Mouse (Mus musculus) kidney, adult 2 months (tissue): ENCODE results near the gene Pnrc2.

Experiments
- CTCF ChIP-seq: fragments of 200-500 bp; conservative IDR thresholded peaks from 2 replicates; pipeline ENCODE4 v1.5.1; 2011; ENCODE audit warnings: low read depth, mild to moderate bottlenecking, control low read depth, low read length, moderate library complexity, mixed read lengths; ENCODE audit not compliant: insufficient read depth, insufficient read length
- POLR2A ChIP-seq: fragments of 200-500 bp; IDR thresholded peaks from one replicate; pipeline ENCODE4 v1.6.1; 2011; ENCODE audit warnings: low read depth, low read length, control low read depth

DNA sequence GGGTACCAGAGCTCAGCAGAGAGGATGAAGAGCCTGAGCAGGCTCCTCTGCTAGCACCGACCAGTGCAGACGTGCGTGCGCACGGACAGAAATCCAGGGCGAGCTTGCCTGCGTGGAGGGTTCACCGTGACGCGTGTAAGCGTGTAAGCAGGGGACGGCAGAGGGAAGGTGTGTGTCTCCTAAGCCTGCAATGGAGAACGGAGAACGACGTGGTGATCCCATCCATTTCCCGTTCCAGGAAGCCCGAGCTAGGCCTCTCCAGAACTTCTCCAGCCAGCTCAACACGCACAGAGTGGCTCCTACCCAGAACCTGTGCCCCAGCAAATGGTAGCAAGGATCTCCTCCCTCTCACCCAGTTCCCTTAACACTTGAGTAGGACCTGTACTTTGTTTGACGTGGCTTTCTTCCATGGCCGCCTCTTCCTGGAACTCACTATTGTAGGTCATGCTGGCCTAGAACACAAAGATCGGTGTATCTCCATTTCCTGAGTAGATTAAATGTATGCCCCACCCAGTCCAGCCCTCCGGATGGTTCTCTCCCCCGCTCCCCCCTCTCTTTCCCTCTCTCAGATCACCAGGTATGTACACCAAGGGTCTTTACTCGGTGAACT lies 14.9 kb upstream of the Pnrc2 start:
- TF ChIP-seq POLR2A (no peak), CTCF (no peak)
